Mouse (Mus musculus) midbrain, postnatal 0 days (tissue): ENCODE measurements around the gene Olfr1369-ps1. TPM values are rescaled to one million over a fixed set of nuclear protein-coding genes. Genes with fewer than 3 reads are reported as not detected.
"Not testable (repeated sequence)": the region's sequence is repeated elsewhere in the genome, so short reads cannot be mapped to it uniquely, and the experiment has no call there.

ENCODE experiments used
- ATAC-seq: fragments of 200-750 bp; cut with Nextera tagmentation; 2 replicates; pipeline ENCODE4 v1.8.0; 2017; ENCODE audit warnings: moderate number of reproducible peaks, mild to moderate bottlenecking, moderate TSS enrichment, moderate library complexity; ENCODE audit not compliant: low FRiP score
- DNase-seq: peaks from one replicate; pipeline ENCODE4 v3.0.0-alpha.2; 2015; ENCODE audit warnings: low spot score
- H3K27ac ChIP-seq: fragments of 300-500 bp; sonication (generic); 2 replicates; pipeline ENCODE4 v1.5.1; 2014; ENCODE audit warnings: low read depth, mild to moderate bottlenecking, low read length, mixed read lengths
- H3K27me3 ChIP-seq: fragments of 300-500 bp; sonication (generic); 2 replicates; pipeline ENCODE4 v1.6.1; 2014; ENCODE audit warnings: low read length, control low read depth, mixed read lengths; ENCODE audit not compliant: insufficient read depth
- H3K36me3 ChIP-seq: fragments of 300-500 bp; sonication (generic); 2 replicates; pipeline ENCODE4 v1.6.1; 2014; ENCODE audit warnings: low read length, control low read depth, mixed read lengths; ENCODE audit not compliant: insufficient read depth
- H3K4me1 ChIP-seq: fragments of 300-500 bp; sonication (generic); 2 replicates; pipeline ENCODE4 v1.6.1; 2014; ENCODE audit warnings: mild to moderate bottlenecking, control low read depth, antibody characterized with exemption, low read length, mixed read lengths; ENCODE audit not compliant: insufficient read depth
- H3K4me2 ChIP-seq: fragments of 300-500 bp; sonication (generic); 2 replicates; pipeline ENCODE4 v1.6.1; 2014; ENCODE audit warnings: low read depth, mild to moderate bottlenecking, low read length, mixed read lengths; ENCODE audit not compliant: poor library complexity, severe bottlenecking
- H3K4me3 ChIP-seq: fragments of 300-500 bp; sonication (generic); 2 replicates; pipeline ENCODE4 v1.5.1; 2014; ENCODE audit warnings: low read depth, mild to moderate bottlenecking, low read length, moderate library complexity
- H3K9ac ChIP-seq: fragments of 300-500 bp; sonication (generic); replicated peaks from 2 replicates; pipeline ENCODE4 v1.6.1; 2014; ENCODE audit warnings: mild to moderate bottlenecking, low read length, moderate library complexity, mixed read lengths; ENCODE audit not compliant: poor library complexity, severe bottlenecking
- H3K9me3 ChIP-seq: fragments of 300-500 bp; sonication (generic); 2 replicates; pipeline ENCODE4 v1.6.1; 2016; ENCODE audit warnings: low read length, control low read depth
- CTCF ChIP-seq: IDR thresholded peaks from 2 replicates; pipeline ENCODE4 v1.5.1; 2016; ENCODE audit warnings: antibody characterized with exemption, mild to moderate bottlenecking
- WGBS: fragments of 180-500 bp; shearing (Covaris S2); extraction: QIAGEN DNeasy Blood & Tissue Kit; methylation state at CpG from one replicate; pipeline ENCODE4 v1.1.7; 2014; 5-methylcytosine and 5-hydroxymethylcytosine counted together
- polyA plus RNA-seq: library from polyadenylated mRNA; unstranded; fragments of >200 nt; fragmentation: Nextera tagmentation; extraction: Ambion mirVana; gene quantifications from 2 replicates; pipeline ENCODE4 v1.2.1, GENCODE M21; 2015
- total RNA-seq: library from RNA; depleted of rRNA; stranded (reverse); fragments of >200 nt; gene quantifications from 2 replicates; pipeline ENCODE4 v1.2.3, GENCODE M21; 2014; rRNA removed

The Olfr1369-ps1 gene
- not detected in 2 replicates for total RNA-seq
- polyA plus RNA-seq: 0.10 TPM in 1 of 2 replicates, not detected in the other

DNA sequence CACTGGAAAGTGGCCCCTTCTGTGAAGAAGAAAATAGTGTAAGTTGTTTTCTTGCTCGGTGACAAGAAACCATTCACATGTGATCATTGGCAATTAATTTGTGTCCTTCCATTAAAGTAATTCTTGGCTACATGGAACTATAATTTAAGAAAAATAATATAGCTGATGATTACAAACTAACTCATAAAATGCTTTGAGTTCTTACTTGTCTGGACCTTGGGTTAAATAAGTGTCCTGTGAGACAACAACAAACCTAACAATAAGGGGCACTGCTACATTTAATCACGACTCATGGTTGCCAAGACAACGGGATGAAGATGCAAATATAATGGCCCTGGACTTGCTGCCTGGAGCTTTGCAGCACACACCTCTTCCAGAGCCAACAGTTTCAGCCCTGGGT, at the start of gene Olfr1369-ps1:
TSS of gene Olfr1369-ps1 (plus strand) at position 301 of the 400 bp plus-strand sequence.
- 64% methylated on average over 3 of the region's 3 CpGs for WGBS
- H3K4me3 ChIP-seq, H3K9ac ChIP-seq, DNase-seq, H3K4me2 ChIP-seq, ATAC-seq, H3K9me3 ChIP-seq, H3K36me3 ChIP-seq, H3K4me1 ChIP-seq, H3K27ac ChIP-seq, H3K27me3 ChIP-seq: not testable (repeated sequence)

DNA sequence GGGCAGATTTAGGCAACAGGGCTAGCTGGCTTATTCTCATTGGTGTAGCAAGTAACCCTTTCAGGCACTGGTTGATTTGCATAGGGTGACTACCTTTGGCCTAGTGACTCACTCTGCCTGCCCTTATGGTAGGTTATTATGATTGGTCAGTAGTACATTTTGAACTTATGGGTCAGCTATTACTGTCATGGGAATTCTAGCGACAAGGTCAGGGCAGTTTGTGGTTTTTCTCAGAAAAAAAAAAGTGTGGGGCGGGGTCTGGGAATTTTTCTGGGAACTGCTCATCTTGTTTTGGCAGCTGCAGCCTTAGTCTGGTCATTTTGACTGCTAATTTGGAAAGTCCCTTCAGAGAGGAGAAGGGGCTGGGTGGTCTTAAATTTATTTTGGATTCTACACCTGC, 45.3 kb upstream of the Olfr1369-ps1 start:
- Histone ChIP-seq H3K4me2 (no peak overlapping the region), H3K36me3 (no peaks in the 10 kb centered on the region), H3K9ac (no peak overlapping the region), H3K9me3 (0 out of 2 replicates have a peak, but pooled peaks cover 4% of the 10 kb centered on the region), H3K4me3 (no peak overlapping the region), H3K27me3 (no peaks in the 10 kb centered on the region), H3K4me1 (no peaks in the 10 kb centered on the region), H3K27ac (no peak overlapping the region)
- 84% methylated on average over 2 of the region's 2 CpGs for WGBS
- no peak for TF ChIP-seq CTCF
- DNase-seq (no peak), ATAC-seq (no peak)

DNA sequence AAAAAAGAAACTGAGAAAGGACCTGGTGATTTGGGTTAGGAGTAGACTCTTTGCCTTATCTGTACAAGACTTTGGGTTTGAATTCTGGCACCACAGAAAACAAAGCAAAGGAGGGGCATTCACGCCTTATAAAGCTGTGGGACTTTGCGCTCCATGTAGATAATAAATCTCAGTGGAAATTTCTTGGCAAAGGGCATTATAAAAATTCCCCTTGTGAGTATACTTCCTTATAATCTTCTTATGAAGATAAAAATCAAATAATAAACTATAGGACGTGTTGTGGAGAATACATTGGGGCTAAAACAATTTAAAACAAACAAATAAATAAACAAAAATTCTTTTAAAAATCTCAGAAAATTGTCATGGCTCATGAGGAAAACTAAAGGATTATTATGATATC, 36.4 kb upstream of the Olfr1369-ps1 start, which contains the start of gene Olfr1370:
TSS of gene Olfr1370 (minus strand) at position 101 of the 400 bp plus-strand sequence.
- H3K27ac ChIP-seq: no peak within 1 kb of the TSS
- H3K9ac ChIP-seq: no peak within 1 kb of the TSS
- H3K4me3 ChIP-seq: no peak within 1 kb of the TSS
- WGBS: 81% methylated on average over 3 of the region's 3 CpGs
- no peak for TF ChIP-seq CTCF
- H3K4me1 ChIP-seq: no peaks in the 10 kb centered on the region
- ATAC-seq (no peak), DNase-seq (no peak)
- H3K36me3 ChIP-seq: no peaks in the 10 kb centered on the region
- no peaks in the 10 kb centered on the region for H3K9me3 ChIP-seq
- H3K4me2 ChIP-seq: no peak within 1 kb of the TSS
- no peaks in the 10 kb centered on the region for H3K27me3 ChIP-seq

DNA sequence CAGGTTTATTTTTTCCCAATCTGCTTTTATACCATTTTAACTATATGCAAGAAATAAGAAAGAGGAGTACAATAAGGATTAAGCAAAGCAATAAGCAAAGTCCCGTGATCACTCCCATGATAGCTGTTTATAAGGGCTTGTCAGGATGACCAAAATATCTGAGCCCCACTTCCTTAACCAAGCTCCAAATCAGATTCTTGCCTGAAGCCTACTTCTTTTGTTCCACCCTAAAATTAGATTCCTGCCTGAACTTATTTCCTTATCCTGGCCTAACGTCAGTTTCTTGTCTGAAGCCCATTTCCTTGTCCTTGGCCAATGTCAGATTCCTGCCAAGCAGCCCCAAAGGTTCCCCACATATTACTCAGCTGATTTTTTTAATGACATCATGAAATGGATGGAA, 28.6 kb upstream of the Olfr1369-ps1 start:
- H3K27ac ChIP-seq: no peak overlapping the region

DNA sequence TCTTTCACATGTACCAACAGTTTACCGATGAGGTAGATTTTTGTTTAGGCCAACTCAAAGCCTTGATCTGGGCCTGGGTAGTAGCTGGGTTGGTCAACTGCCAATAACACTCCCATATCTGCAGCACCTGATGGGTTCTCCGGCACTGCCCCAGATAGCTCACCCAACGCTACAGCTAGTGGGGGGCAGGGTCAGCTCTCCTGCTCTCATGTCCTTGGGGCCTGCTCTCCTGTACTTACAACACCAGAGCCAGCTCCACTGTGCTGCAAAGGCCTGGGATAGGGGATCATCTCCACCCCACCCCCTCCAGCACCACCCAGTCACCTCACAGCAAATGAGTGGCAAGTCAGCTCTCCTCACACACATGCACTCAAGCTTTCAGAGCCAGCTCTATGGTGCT, 1.5 kb upstream of the Olfr1369-ps1 start:
- no peaks in the 10 kb centered on the region for H3K27me3 ChIP-seq
- no peak overlapping the region for H3K4me3 ChIP-seq
- no peaks in the 10 kb centered on the region for H3K9me3 ChIP-seq
- no peaks in the 10 kb centered on the region for H3K36me3 ChIP-seq
- WGBS: 95% methylated on average over 3 of the region's 3 CpGs
- DNase-seq (no peak), ATAC-seq (no peak)
- no peaks in the 10 kb centered on the region for H3K4me1 ChIP-seq
- no peak overlapping the region for H3K27ac ChIP-seq
- no peak overlapping the region for H3K4me2 ChIP-seq
- no peak overlapping the region for H3K9ac ChIP-seq
- TF ChIP-seq CTCF: no peak

More for the DNA sequence above, 28.6 kb upstream of the Olfr1369-ps1 start:
- Histone ChIP-seq H3K4me1 (no peaks in the 10 kb centered on the region), H3K27me3 (no peaks in the 10 kb centered on the region), H3K4me2 (no peak overlapping the region), H3K4me3 (no peak overlapping the region), H3K9me3 (no peaks in the 10 kb centered on the region), H3K9ac (no peak overlapping the region), H3K36me3 (no peaks in the 10 kb centered on the region)
- TF ChIP-seq CTCF: no peak
- 76% methylated on average over 2 of the region's 2 CpGs for WGBS
- DNase-seq: no peak
- no peak for ATAC-seq

DNA sequence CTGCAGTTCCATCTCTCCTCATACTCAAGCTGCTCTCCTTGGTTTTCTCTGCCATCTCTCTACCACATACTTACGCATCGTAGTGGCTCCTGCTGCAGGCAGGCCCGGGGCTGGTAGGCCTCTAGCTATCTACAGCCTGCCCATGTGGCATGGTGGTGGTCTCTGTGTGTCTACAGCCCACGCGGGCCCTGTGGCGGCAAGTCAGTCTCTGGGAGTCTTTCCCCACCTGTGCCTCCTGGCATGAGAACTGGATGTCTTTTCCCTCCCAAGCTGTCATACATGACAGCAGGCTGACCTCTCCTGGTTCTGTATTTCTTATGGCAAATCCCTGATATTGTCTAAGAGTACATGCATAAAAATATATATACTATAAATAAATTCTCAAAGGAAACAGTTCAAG, 842 bp upstream of the Olfr1369-ps1 start:
- no peak for TF ChIP-seq CTCF
- DNase-seq: no peak
- Histone ChIP-seq H3K36me3 (no peaks in the 10 kb centered on the region), H3K4me2 (no peak overlapping the region), H3K9ac (no peak overlapping the region), H3K4me3 (no peak overlapping the region), H3K27ac (no peak overlapping the region), H3K4me1 (no peaks in the 10 kb centered on the region), H3K9me3 (no peaks in the 10 kb centered on the region), H3K27me3 (no peaks in the 10 kb centered on the region)
- ATAC-seq: no peak
- WGBS: 87% methylated on average over 6 of the region's 6 CpGs
